9 mouse cellular contexts compared by ENCODE assay signal in the genomic region with DNA sequence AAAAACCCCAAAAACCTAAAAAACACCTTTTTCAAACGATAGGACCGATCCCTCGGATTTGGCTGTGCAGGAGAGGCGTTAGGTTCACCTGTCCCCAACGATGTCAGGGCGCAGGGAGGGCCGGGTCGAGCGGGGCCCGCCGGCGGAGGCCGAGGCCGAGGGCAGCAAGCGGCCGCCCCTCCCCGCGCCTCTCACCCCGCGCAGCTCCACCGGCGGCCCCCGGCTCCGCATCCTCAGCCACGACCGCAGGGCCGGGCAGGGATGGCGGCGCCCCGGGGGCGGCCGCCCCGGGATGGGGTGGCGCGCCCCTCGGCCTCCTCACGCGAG. TPM values are rescaled to one million over a fixed set of nuclear protein-coding genes. Genes with fewer than 3 reads are reported as not detected.
DNase-seq lines count a peak whose midpoint lies in the region; ATAC-seq and TF ChIP-seq lines count a peak whose summit lies in the region.
"Had no signal": no experiment of that assay in that cellular context is flagged by ENCODE, and none has a peak within 500 bp of the region (broad histone marks: within the 10 kb centered on the region; RNA-seq: fewer than 3 reads in every experiment).

No protein-coding gene starts in this region.

- no peaks in the 10 kb centered on the region for H3K27me3 ChIP-seq in heart, embryonic 13.5 days (replicated peaks)
- no peaks in the 10 kb centered on the region for H3K27me3 ChIP-seq in G1E (ENCODE audit: insufficient read depth, low read length)
- no peaks in the 10 kb centered on the region for H3K27me3 ChIP-seq in hindbrain, embryonic 10.5 days (ENCODE audit: insufficient read depth, poor library complexity, severe bottlenecking)
- peaks cover 9% of the 10 kb centered on the region for H3K27me3 ChIP-seq in megakaryocyte, embryonic 14.5 days (replicated peaks)

- peak overlapping the region; percentile 94 for H3K9ac ChIP-seq in heart, embryonic 13.5 days

- under 1% methylated on average over 32 of the region's 38 CpGs for WGBS in heart, embryonic 13.5 days
- WGBS in hindbrain, embryonic 10.5 days: under 1% methylated on average over 38 of the region's 38 CpGs

- no peak for DNase-seq in heart, postnatal 14 days
- DNase-seq in G1E (ENCODE audit: low spot score) (no peak), adipocyte (ENCODE audit: low spot score) (no peak)
- no peak for DNase-seq in hindbrain, embryonic 10.5 days (ENCODE audit: low spot score)
- no peak for DNase-seq in embryo, embryonic 11 days
- no peak for DNase-seq in retina, postnatal 1 day

- peak overlapping the region; percentile 100 for H3K4me2 ChIP-seq in heart, embryonic 13.5 days

- ATAC-seq in heart, embryonic 13.5 days (ENCODE audit: extremely low read depth, insufficient number of reproducible peaks, low FRiP score, low TSS enrichment): no peak; the same call in 1 of the 2 replicates
- ATAC-seq in G1E (ENCODE audit: extremely low read depth, insufficient number of reproducible peaks, low FRiP score, poor library complexity, severe bottlenecking): no peak

- H3K9me3 ChIP-seq in heart, embryonic 13.5 days: no peaks in the 10 kb centered on the region
- H3K9me3 ChIP-seq in G1E (replicated peaks): no peaks in the 10 kb centered on the region
- H3K9me3 ChIP-seq in hindbrain, embryonic 10.5 days: no peaks in the 10 kb centered on the region
- H3K9me3 ChIP-seq in megakaryocyte, embryonic 14.5 days: no peaks in the 10 kb centered on the region

- H3K27ac ChIP-seq in heart, embryonic 13.5 days (replicated peaks): peak overlapping the region; percentile 87
- peak overlapping the region; percentile 95 for H3K27ac ChIP-seq in hindbrain, embryonic 10.5 days

- peaks cover 7% of the 10 kb centered on the region for H3K36me3 ChIP-seq in heart, embryonic 13.5 days
- H3K36me3 ChIP-seq in G1E (replicated peaks): peaks cover 49% of the 10 kb centered on the region
- H3K36me3 ChIP-seq in hindbrain, embryonic 10.5 days: peaks cover 28% of the 10 kb centered on the region
- H3K36me3 ChIP-seq in megakaryocyte, embryonic 14.5 days (replicated peaks; ENCODE audit: low read length): peaks cover 12% of the 10 kb centered on the region

- TF ChIP-seq CTCF in G1E (IDR thresholded peaks at IDR 0.05; ENCODE audit: low read depth, low read length): no peak

- H3K4me3 ChIP-seq in heart, embryonic 13.5 days: peak overlapping the region; percentile 91
- H3K4me3 ChIP-seq in G1E (ENCODE audit: low read depth, low read length): peak overlapping the region; percentile 78
- H3K4me3 ChIP-seq in hindbrain, embryonic 10.5 days: peak overlapping the region; percentile 97
- peak overlapping the region; percentile 94 for H3K4me3 ChIP-seq in megakaryocyte, embryonic 14.5 days (replicated peaks)

- intact Hi-C loops in heart, postnatal 14 days (cut with DNase I): no loop called here

- peaks cover 26% of the 10 kb centered on the region for H3K4me1 ChIP-seq in heart, embryonic 13.5 days
- peaks cover 39% of the 10 kb centered on the region for H3K4me1 ChIP-seq in G1E (ENCODE audit: insufficient read depth, low read depth, low read length)
- peaks cover 36% of the 10 kb centered on the region for H3K4me1 ChIP-seq in hindbrain, embryonic 10.5 days (replicated peaks)
- peaks cover 30% of the 10 kb centered on the region for H3K4me1 ChIP-seq in megakaryocyte, embryonic 14.5 days

RNA-seq across cellular contexts. Expression of gene Map3k10, which starts 0.2 kb away (rescaled TPM):
- polyA plus RNA-seq in heart, embryonic 13.5 days (2015; fragmentation: Nextera tagmentation; extraction: Ambion mirVana): 3.7 and 4.6 TPM in 2 replicates
- total RNA-seq in heart, postnatal 14 days (2021): 10 to 100 TPM; 17.0 to 22.4 TPM
- 5.9 and 8.0 TPM in 2 replicates for total RNA-seq in G1E (2014; fragmentation: Nextera tagmentation)
- 8.6 and 10.8 TPM in 2 replicates for total RNA-seq in G1E (2017)
- polyA plus RNA-seq in G1E (2012): 25.1 and 34.7 TPM in 2 replicates
- polyA plus RNA-seq in hindbrain, embryonic 10.5 days (2016; fragmentation: Nextera tagmentation; extraction: Ambion mirVana): 8.3 and 10.6 TPM in 2 replicates
- 22.4 and 38.4 TPM in 2 replicates for polyA plus RNA-seq in megakaryocyte, embryonic 14.5 days (2012; ENCODE audit: insufficient read depth, low replicate concordance)

RNA-seq across cellular contexts. Expression of gene Zfp607b, which starts 15.0 kb away (rescaled TPM):
- 1.5 and 2.9 TPM in 2 replicates for polyA plus RNA-seq in heart, embryonic 13.5 days (2015; fragmentation: Nextera tagmentation; extraction: Ambion mirVana)
- total RNA-seq in heart, postnatal 14 days (2021): 1 to 10 TPM in 1 of 2 experiments, under 1 TPM in 1; 0.84 to 1.3 TPM
- total RNA-seq in G1E (2014; fragmentation: Nextera tagmentation) (2.7 and 4.4 TPM in 2 replicates), G1E (2017) (1.6 and 1.7 TPM in 2 replicates)
- 0.01 and 0.04 TPM in 2 replicates for polyA plus RNA-seq in G1E (2012)
- 5.2 and 6.6 TPM in 2 replicates for polyA plus RNA-seq in hindbrain, embryonic 10.5 days (2016; fragmentation: Nextera tagmentation; extraction: Ambion mirVana)
- 0.03 TPM in 1 of 2 replicates, not detected in the other for polyA plus RNA-seq in megakaryocyte, embryonic 14.5 days (2012; ENCODE audit: insufficient read depth, low replicate concordance)

RNA-seq across cellular contexts. Expression of gene Ttc9b, which starts 20.4 kb away (rescaled TPM):
- 0.25 TPM in 1 of 2 replicates, not detected in the other for polyA plus RNA-seq in heart, embryonic 13.5 days (2015; fragmentation: Nextera tagmentation; extraction: Ambion mirVana)
- total RNA-seq in heart, postnatal 14 days (2021): not detected
- total RNA-seq in G1E (2014; fragmentation: Nextera tagmentation) (not detected in 2 replicates), G1E (2017) (not detected in 2 replicates)
- not detected in 2 replicates for polyA plus RNA-seq in G1E (2012)
- polyA plus RNA-seq in hindbrain, embryonic 10.5 days (2016; fragmentation: Nextera tagmentation; extraction: Ambion mirVana): 3.3 and 10.9 TPM in 2 replicates
- polyA plus RNA-seq in megakaryocyte, embryonic 14.5 days (2012; ENCODE audit: insufficient read depth, low replicate concordance): not detected in 2 replicates
- total RNA-seq: hematopoietic stem cell, adult 5-6 weeks had no signal

RNA-seq across cellular contexts. Expression of gene Zfp60, which starts 57.0 kb away (rescaled TPM):
- polyA plus RNA-seq in heart, embryonic 13.5 days (2015; fragmentation: Nextera tagmentation; extraction: Ambion mirVana): 19.5 and 20.1 TPM in 2 replicates
- total RNA-seq in heart, postnatal 14 days (2021): 10 to 100 TPM in 1 of 2 experiments, 1 to 10 TPM in 1; 9.0 to 10.6 TPM
- total RNA-seq in G1E (2014; fragmentation: Nextera tagmentation) (16.3 and 21.4 TPM in 2 replicates), G1E (2017) (7.1 and 9.4 TPM in 2 replicates)
- polyA plus RNA-seq in G1E (2012): 0.26 and 0.70 TPM in 2 replicates
- 55.2 and 62.2 TPM in 2 replicates for polyA plus RNA-seq in hindbrain, embryonic 10.5 days (2016; fragmentation: Nextera tagmentation; extraction: Ambion mirVana)
- not detected in 2 replicates for polyA plus RNA-seq in megakaryocyte, embryonic 14.5 days (2012; ENCODE audit: insufficient read depth, low replicate concordance)
